Mouse (Mus musculus) embryonic facial prominence, embryonic 14.5 days (tissue): ENCODE data around the gene Kif18b. TPM values are rescaled to one million over a fixed set of nuclear protein-coding genes. Genes with fewer than 3 reads are reported as not detected.

Source experiments
- ATAC-seq: fragments of 200-750 bp; cut with Nextera tagmentation; 2 replicates; pipeline ENCODE4 v1.8.0; 2017; ENCODE audit warnings: low read depth, moderate number of reproducible peaks, moderate TSS enrichment
- DNase-seq: peaks from one replicate; pipeline ENCODE4 v3.0.0-alpha.2; 2015; ENCODE audit warnings: low spot score
- H3K27ac ChIP-seq: fragments of 300-500 bp; sonication (generic); replicated peaks from 2 replicates; pipeline ENCODE4 v1.5.1; 2014; ENCODE audit warnings: low read depth, mild to moderate bottlenecking, low read length, moderate library complexity
- H3K27me3 ChIP-seq: fragments of 300-500 bp; sonication (generic); replicated peaks from 2 replicates; pipeline ENCODE4 v1.6.1; 2014; ENCODE audit warnings: low read length; ENCODE audit not compliant: control insufficient read depth, insufficient read depth
- H3K36me3 ChIP-seq: fragments of 300-500 bp; sonication (generic); 2 replicates; pipeline ENCODE4 v1.6.1; 2014; ENCODE audit warnings: low read length, mixed read lengths; ENCODE audit not compliant: control insufficient read depth, insufficient read depth
- H3K4me1 ChIP-seq: fragments of 300-500 bp; sonication (generic); 2 replicates; pipeline ENCODE4 v1.6.1; 2014; ENCODE audit warnings: antibody characterized with exemption, low read length; ENCODE audit not compliant: control insufficient read depth, insufficient read depth
- H3K4me2 ChIP-seq: fragments of 300-500 bp; sonication (generic); 2 replicates; pipeline ENCODE4 v1.6.1; 2014; ENCODE audit warnings: low read depth, mild to moderate bottlenecking, low read length, moderate library complexity, mixed read lengths
- H3K4me3 ChIP-seq: fragments of 300-500 bp; sonication (generic); 2 replicates; pipeline ENCODE4 v1.5.1; 2014; ENCODE audit warnings: low read depth, mild to moderate bottlenecking, low read length
- H3K9ac ChIP-seq: fragments of 300-500 bp; sonication (generic); 2 replicates; pipeline ENCODE4 v1.6.1; 2014; ENCODE audit warnings: low read depth, mild to moderate bottlenecking, low read length, moderate library complexity, mixed read lengths
- H3K9me3 ChIP-seq: fragments of 300-500 bp; sonication (generic); 2 replicates; pipeline ENCODE4 v1.6.1; 2016; ENCODE audit warnings: low read length; ENCODE audit not compliant: control insufficient read depth
- WGBS: fragments of 180-500 bp; shearing (Covaris S2); extraction: QIAGEN DNeasy Blood & Tissue Kit; methylation state at CpG from one replicate; pipeline ENCODE4 v1.1.7; 2014; 5-methylcytosine and 5-hydroxymethylcytosine counted together
- polyA plus RNA-seq: library from polyadenylated mRNA; unstranded; fragments of >200 nt; fragmentation: Nextera tagmentation; extraction: Ambion mirVana; gene quantifications from 2 replicates; pipeline ENCODE4 v1.2.1, GENCODE M21; 2014

The Kif18b gene
- polyA plus RNA-seq, 1 experiment from 2014 or later = 6.6 TPM

DNA sequence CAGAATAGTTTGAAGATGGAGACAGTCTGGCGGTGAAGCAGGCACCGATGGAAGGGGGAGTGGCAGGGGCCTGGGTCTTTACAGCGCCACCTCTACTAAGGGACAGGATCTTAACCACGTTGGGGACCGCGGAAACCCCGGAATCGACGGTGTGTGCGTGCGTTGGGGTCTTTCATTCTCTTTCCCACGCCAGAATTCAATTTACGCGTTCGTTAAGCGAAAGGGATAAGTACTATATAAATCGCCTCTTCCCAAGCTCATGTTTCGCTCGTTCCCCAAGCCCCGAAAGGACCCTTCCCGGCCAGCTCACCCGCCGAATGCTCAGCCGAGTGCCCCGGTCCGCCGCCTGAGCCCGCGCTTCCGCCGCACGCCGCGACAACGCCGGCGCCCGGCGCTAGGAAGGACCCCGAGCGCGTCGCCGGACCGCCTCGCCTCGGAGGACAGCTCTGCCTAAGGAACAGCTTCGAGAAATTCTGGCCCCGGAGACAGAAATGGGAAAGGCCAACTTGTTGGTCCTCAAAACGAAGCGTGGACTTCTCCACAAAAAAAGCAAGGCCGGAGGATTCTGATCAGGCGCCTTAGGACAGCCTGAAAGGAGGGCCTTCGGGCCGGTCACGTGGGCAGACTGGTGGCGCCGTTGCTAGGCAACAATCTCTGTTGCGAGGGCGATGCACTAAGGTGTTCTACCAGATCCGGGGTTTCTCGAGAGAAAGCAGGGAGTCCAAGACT lies 44.2 kb downstream of the Kif18b start, which contains the start of the genes Eftud2 and Ccdc103:
Gene Eftud2, minus strand, starts transcription at position 401 of the 729 bp plus-strand sequence.
Gene Ccdc103, plus strand, starts transcription at position 620 of the 729 bp plus-strand sequence.
- Histone ChIP-seq H3K4me2 (peak within 1 kb of the TSS; percentile 87), H3K9me3 (no peaks in the 10 kb centered on the region), H3K27ac (peak within 1 kb of the TSS; percentile 81), H3K4me1 (peaks cover 14% of the 10 kb centered on the region), H3K9ac (peak within 1 kb of the TSS; percentile 89), H3K36me3 (peaks cover 17% of the 10 kb centered on the region), H3K27me3 (no peaks in the 10 kb centered on the region), H3K4me3 (peak within 1 kb of the TSS; percentile 83)
- ATAC-seq (peak; percentile 93), DNase-seq (peak; percentile 94)
- WGBS = under 1% methylated on average over 62 of the region's 62 CpGs

DNA sequence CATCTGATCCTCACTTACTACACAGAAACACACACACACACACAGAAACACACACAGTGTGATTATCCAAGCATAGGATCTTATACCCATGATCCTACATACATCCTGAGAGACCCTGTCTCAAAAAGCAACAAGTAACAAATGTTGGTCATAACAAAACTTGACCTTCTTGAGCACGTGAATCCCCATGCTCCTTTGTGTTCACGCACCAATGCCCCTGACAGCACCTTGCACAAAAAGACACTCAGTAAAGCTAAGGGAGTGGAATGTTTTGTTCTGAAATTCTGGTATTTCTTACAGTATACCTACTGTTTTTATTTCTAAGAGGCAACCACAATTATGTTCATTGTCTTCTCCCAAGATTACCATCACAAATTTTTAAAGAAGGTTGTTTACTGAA lies 45.4 kb downstream of the Kif18b start:
- 79% methylated on average over 2 of the region's 2 CpGs for WGBS

DNA sequence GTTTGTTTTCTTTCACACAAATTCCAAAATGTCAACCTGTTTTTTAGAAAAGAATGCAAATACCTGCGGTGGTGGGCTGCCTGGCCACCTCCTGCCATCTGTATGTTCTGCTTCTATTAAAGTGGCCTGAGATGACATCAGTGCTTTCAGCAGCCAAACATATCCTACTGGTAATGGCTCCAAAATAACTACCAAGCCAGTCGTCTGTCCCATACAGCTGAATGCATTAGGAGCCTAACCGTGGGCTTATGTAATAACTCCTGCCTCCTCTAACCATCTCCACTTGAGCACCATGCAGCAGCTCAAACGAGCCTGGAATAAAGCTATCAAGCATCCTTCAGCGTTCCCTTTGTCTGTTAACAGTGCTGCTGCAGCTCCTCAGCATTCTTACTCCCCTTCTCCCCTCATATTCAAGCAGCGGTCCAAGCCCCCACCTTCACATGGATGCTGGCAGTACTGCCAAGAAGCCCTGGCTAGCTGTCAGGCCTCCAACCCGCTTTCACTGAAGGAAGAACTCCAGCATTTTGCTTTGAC lies 50.1 kb downstream of the Kif18b start:
- H3K4me2 ChIP-seq = no peak overlapping the region
- ATAC-seq = no peak
- H3K4me3 ChIP-seq = no peak overlapping the region
- H3K4me1 ChIP-seq = peaks cover 5% of the 10 kb centered on the region; the same call in 1 of the 2 replicates
- H3K27me3 ChIP-seq = no peaks in the 10 kb centered on the region
- no peaks in the 10 kb centered on the region for H3K9me3 ChIP-seq
- no peak overlapping the region for H3K9ac ChIP-seq
- no peak for DNase-seq
- 92% methylated on average over 7 of the region's 7 CpGs for WGBS
- H3K27ac ChIP-seq = no peak overlapping the region
- peaks cover 56% of the 10 kb centered on the region for H3K36me3 ChIP-seq

More for the DNA sequence above, 45.4 kb downstream of the Kif18b start:
- no peak overlapping the region for H3K27ac ChIP-seq
- peak overlapping the region; percentile 87 for H3K4me2 ChIP-seq
- H3K4me3 ChIP-seq = peak overlapping the region; percentile 83
- peaks cover 29% of the 10 kb centered on the region for H3K36me3 ChIP-seq
- peaks cover 14% of the 10 kb centered on the region for H3K4me1 ChIP-seq
- H3K9ac ChIP-seq = peak overlapping the region; percentile 89; the same call in 1 of the 2 replicates
- ATAC-seq (no peak), DNase-seq (no peak)
- H3K27me3 ChIP-seq = no peaks in the 10 kb centered on the region
- H3K9me3 ChIP-seq = no peaks in the 10 kb centered on the region

DNA sequence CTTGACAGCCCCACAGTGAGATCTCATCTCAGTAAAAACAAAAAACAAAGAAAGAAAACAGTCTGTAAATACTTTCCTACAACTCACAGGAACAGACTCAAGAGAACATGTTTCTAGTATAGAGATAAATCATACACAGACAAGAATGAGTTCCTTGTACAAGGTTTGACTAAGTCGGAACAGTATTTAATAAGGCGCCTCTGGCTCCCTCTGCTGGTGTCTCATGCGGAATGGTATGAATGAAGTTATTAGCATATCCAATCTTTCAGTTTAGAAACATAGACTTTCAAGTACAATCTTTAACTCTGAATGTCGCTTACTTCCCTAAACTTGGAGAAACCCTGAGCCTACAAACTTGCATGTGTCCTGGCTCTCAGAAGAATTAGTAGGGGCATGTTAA lies 60.7 kb downstream of the Kif18b start:
- WGBS = 31% methylated on average over 4 of the region's 4 CpGs
- Histone ChIP-seq H3K4me3 (no peak overlapping the region), H3K27me3 (no peaks in the 10 kb centered on the region), H3K36me3 (peaks cover 88% of the 10 kb centered on the region), H3K9me3 (no peaks in the 10 kb centered on the region), H3K9ac (no peak overlapping the region), H3K4me2 (no peak overlapping the region), H3K27ac (no peak overlapping the region), H3K4me1 (no peaks in the 10 kb centered on the region)
- ATAC-seq (peak; percentile 44; the same call in 1 of the 2 replicates), DNase-seq (peak; percentile 92)

DNA sequence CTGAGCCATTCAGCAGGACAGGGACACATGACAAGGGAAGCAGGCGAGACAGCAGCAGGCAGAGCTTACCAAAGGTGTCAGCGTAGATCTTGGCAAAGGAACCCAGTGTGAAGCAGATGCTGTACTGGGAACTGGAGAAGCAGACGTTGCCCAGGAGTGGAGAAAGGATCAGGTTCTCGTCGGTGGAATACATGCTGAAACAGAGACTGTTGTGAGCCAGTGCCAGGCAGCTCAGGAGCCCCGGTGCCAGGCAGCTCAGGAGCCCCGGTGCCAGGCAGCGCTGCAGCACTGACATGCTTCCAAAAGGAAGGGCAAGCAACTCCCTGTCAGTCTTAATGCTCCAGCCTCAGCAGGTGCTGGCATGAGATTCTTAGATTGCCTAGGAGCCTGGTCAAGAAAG lies 65.0 kb downstream of the Kif18b start:
- ATAC-seq = no peak
- H3K4me3 ChIP-seq = no peak overlapping the region

DNA sequence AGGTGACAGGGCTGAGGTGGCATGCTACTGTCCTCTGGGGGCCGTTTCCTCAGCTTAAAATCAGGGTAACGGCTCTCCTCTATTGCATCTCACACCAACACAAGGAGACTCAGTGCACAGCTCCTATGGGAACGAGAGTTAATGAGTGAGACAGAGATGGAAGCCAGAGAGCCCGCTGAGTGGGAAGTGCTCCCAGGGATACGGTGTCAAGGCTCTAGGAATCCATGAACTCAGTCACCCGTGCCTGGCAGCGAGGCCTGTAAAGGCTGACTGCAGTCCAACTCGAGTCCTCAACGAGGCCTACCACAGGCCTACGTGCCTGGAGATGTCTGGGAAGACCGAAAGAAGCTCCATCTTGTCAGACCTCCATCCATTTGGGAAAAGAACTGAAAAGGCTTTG lies 66.0 kb downstream of the Kif18b start:
- H3K27ac ChIP-seq = no peak overlapping the region
- H3K9me3 ChIP-seq = no peaks in the 10 kb centered on the region
- WGBS = 96% methylated on average over 11 of the region's 11 CpGs
- H3K4me1 ChIP-seq = no peaks in the 10 kb centered on the region
- no peak overlapping the region for H3K4me2 ChIP-seq
- DNase-seq = no peak
- H3K9ac ChIP-seq = no peak overlapping the region
- ATAC-seq = no peak
- H3K27me3 ChIP-seq = no peaks in the 10 kb centered on the region
- no peak overlapping the region for H3K4me3 ChIP-seq
- peaks cover 78% of the 10 kb centered on the region for H3K36me3 ChIP-seq

More for the DNA sequence above, 65.0 kb downstream of the Kif18b start:
- peaks cover 72% of the 10 kb centered on the region for H3K36me3 ChIP-seq
- 87% methylated on average over 8 of the region's 8 CpGs for WGBS
- no peak overlapping the region for H3K4me2 ChIP-seq
- no peaks in the 10 kb centered on the region for H3K4me1 ChIP-seq
- no peak overlapping the region for H3K9ac ChIP-seq
- H3K27me3 ChIP-seq = no peaks in the 10 kb centered on the region
- no peaks in the 10 kb centered on the region for H3K9me3 ChIP-seq
- no peak for DNase-seq
- H3K27ac ChIP-seq = no peak overlapping the region

DNA sequence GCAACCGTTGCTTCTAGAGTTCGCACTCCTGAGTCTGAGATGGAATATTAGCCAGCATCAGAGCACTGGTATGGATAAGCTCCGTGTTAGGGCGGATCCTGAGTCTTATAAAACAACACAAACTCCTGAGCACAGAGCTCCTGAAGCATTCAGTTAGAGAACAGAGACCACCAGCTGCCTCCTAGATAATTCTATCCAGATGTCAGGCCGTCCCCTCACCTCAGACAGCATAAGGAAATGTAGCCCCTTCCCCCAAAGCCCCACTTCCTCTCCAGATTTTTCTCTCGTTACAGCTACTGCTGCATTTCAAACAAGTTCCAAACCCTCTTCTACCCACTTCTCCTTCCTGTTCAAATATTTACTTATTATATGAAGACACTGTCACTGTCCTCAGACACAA lies 69.0 kb downstream of the Kif18b start:
- peak; percentile 39 for DNase-seq
- Histone ChIP-seq H3K4me3 (no peak overlapping the region), H3K27me3 (no peaks in the 10 kb centered on the region), H3K27ac (no peak overlapping the region; the same call in 1 of the 2 replicates), H3K9ac (no peak overlapping the region), H3K4me2 (no peak overlapping the region), H3K36me3 (peaks cover 74% of the 10 kb centered on the region), H3K4me1 (no peaks in the 10 kb centered on the region), H3K9me3 (no peaks in the 10 kb centered on the region)
- no peak for ATAC-seq
- 43% methylated on average over 6 of the region's 6 CpGs for WGBS
